Mouse (Mus musculus) layer of hippocampus, adult 2 months (tissue): ENCODE measurements at regions not wholly inside any gene's neighbourhood (a gene's known extent, or its start where the extent isn't known, plus 50 kb on each side); places are given as distances from the start of the nearest gene placed in this dataset.

ENCODE experiments used
- DNase-seq, 2 experiments: peaks; one replicate each; pipeline ENCODE4 v3.0.0; 2022; ENCODE audit warnings: low spot score in 2 of 2
- H3K27ac ChIP-seq: fragments of 200-600 bp; 2 replicates; pipeline ENCODE4 v1.8.1; 2022
- H3K4me3 ChIP-seq: fragments of 200-600 bp; 2 replicates; pipeline ENCODE4 v1.8.1; 2022; ENCODE audit warnings: mild to moderate bottlenecking
- CTCF ChIP-seq: fragments of 200-600 bp; conservative IDR thresholded peaks from 2 replicates; pipeline ENCODE4 v1.8.1; 2022; ENCODE audit warnings: antibody characterized with exemption, mild to moderate bottlenecking, moderate library complexity

- Histone ChIP-seq H3K4me3 (no peak overlapping the region), H3K27ac (no peak overlapping the region)
- DNase-seq = no peak
- no peak for TF ChIP-seq CTCF
Observed at GRCm38 (mm10) chr11:19073265-19073664, 54.5 kb upstream of the Meis1 start.

- Histone ChIP-seq H3K4me3 (no peak overlapping the region), H3K27ac (no peak overlapping the region)
- no peak for TF ChIP-seq CTCF
- no peak for DNase-seq
Observed at GRCm38 (mm10) chr11:19073887-19074564, 55.2 kb upstream of the Meis1 start.

GRCm38 (mm10) chr11:19091101-19091857, 72.5 kb upstream of the Meis1 start:
- DNase-seq = no peak
- TF ChIP-seq CTCF = no peak
- Histone ChIP-seq H3K4me3 (no peak overlapping the region), H3K27ac (no peak overlapping the region)

- H3K27ac ChIP-seq = no peak overlapping the region
- TF ChIP-seq CTCF = no peak
- H3K4me3 ChIP-seq = no peak overlapping the region
- DNase-seq = no peak
Observed at GRCm38 (mm10) chr11:19092967-19093745, 74.4 kb upstream of the Meis1 start.

- no peak for DNase-seq
- no peak overlapping the region for H3K4me3 ChIP-seq
- TF ChIP-seq CTCF = no peak
- no peak overlapping the region for H3K27ac ChIP-seq
Observed at GRCm38 (mm10) chr11:19093749-19094148, 75.0 kb upstream of the Meis1 start.

GRCm38 (mm10) chr11:19094183-19094582, 75.4 kb upstream of the Meis1 start:
- no peak for TF ChIP-seq CTCF
- no peak overlapping the region for H3K4me3 ChIP-seq
- no peak overlapping the region for H3K27ac ChIP-seq
- DNase-seq = no peak

- no peak for TF ChIP-seq CTCF
Observed at GRCm38 (mm10) chr11:19102981-19103568, 84.3 kb upstream of the Meis1 start.

GRCm38 (mm10) chr11:19107180-19107579, 88.4 kb upstream of the Meis1 start:
- DNase-seq = no peak
- TF ChIP-seq CTCF = no peak
- H3K27ac ChIP-seq = no peak overlapping the region
- H3K4me3 ChIP-seq = no peak overlapping the region

More at GRCm38 (mm10) chr11:19102981-19103568, 84.3 kb upstream of the Meis1 start:
- no peak for DNase-seq
- Histone ChIP-seq H3K4me3 (no peak overlapping the region), H3K27ac (no peak overlapping the region)

- Histone ChIP-seq H3K4me3 (no peak overlapping the region), H3K27ac (no peak overlapping the region)
- TF ChIP-seq CTCF = no peak
- no peak for DNase-seq
Observed at GRCm38 (mm10) chr11:19109055-19109454, 90.3 kb upstream of the Meis1 start.

- no peak for DNase-seq
- Histone ChIP-seq H3K27ac (no peak overlapping the region), H3K4me3 (no peak overlapping the region)
- no peak for TF ChIP-seq CTCF
Observed at GRCm38 (mm10) chr11:19111916-19112575, 93.3 kb upstream of the Meis1 start.

GRCm38 (mm10) chr11:19117121-19117520, 98.3 kb upstream of the Meis1 start:
- no peak for TF ChIP-seq CTCF
- H3K4me3 ChIP-seq = no peak overlapping the region
- DNase-seq = no peak
- H3K27ac ChIP-seq = no peak overlapping the region

GRCm38 (mm10) chr11:19118258-19118657, 99.5 kb upstream of the Meis1 start:
- no peak overlapping the region for H3K4me3 ChIP-seq
- no peak overlapping the region for H3K27ac ChIP-seq
- DNase-seq = no peak
- no peak for TF ChIP-seq CTCF
